Mouse (Mus musculus): ENCODE measurements around the gene Ttll7. TPM values are rescaled to one million over a fixed set of nuclear protein-coding genes. Genes with fewer than 3 reads are reported as not detected.

Ttll7 gene
- polyA plus RNA-seq, 1 experiment from 2014 or later: 2.8 TPM

GRCm38 (mm10) chr3:146994670-146995415 lies 142.7 kb downstream of the Ttll7 start:
- ATAC-seq (ENCODE audit: insufficient read depth, low FRiP score): no peak
- Histone ChIP-seq H3K27me3 (ENCODE audit: control insufficient read depth, insufficient read depth, low read length) (no peaks in the 10 kb centered on the region), H3K4me3 (replicated peaks; ENCODE audit: low read length) (no peak overlapping the region), H3K9ac (ENCODE audit: low read length) (no peak overlapping the region), H3K27ac (ENCODE audit: low read length) (no peak overlapping the region), H3K9me3 (replicated peaks; ENCODE audit: control insufficient read depth, low read length) (no peaks in the 10 kb centered on the region), H3K4me2 (ENCODE audit: low read depth, low read length) (peak overlapping the region; percentile 43), H3K4me1 (ENCODE audit: control insufficient read depth, insufficient read depth, low read length) (no peaks in the 10 kb centered on the region), H3K36me3 (ENCODE audit: control insufficient read depth, insufficient read depth, low read length) (no peaks in the 10 kb centered on the region)
- WGBS: 59% methylated on average over 15 of the region's 15 CpGs

- Histone ChIP-seq H3K4me1 (ENCODE audit: control insufficient read depth, insufficient read depth, low read length) (no peaks in the 10 kb centered on the region), H3K36me3 (ENCODE audit: control insufficient read depth, insufficient read depth, low read length) (no peaks in the 10 kb centered on the region), H3K9me3 (replicated peaks; ENCODE audit: control insufficient read depth, low read length) (no peaks in the 10 kb centered on the region), H3K4me2 (ENCODE audit: low read depth, low read length) (no peak overlapping the region), H3K27me3 (ENCODE audit: control insufficient read depth, insufficient read depth, low read length) (no peaks in the 10 kb centered on the region), H3K4me3 (replicated peaks; ENCODE audit: low read length) (no peak overlapping the region), H3K27ac (ENCODE audit: low read length) (no peak overlapping the region), H3K9ac (ENCODE audit: low read length) (no peak overlapping the region)
- no peak for ATAC-seq (ENCODE audit: insufficient read depth, low FRiP score)
- WGBS: 75% methylated on average over 2 of the region's 2 CpGs
These were observed 147.0 kb downstream of the Ttll7 start for GRCm38 (mm10) chr3:146999148-146999547.

- 75% methylated on average over 3 of the region's 3 CpGs for WGBS
- Histone ChIP-seq H3K27ac (ENCODE audit: low read length) (no peak overlapping the region), H3K4me2 (ENCODE audit: low read depth, low read length) (no peak overlapping the region), H3K27me3 (ENCODE audit: control insufficient read depth, insufficient read depth, low read length) (no peaks in the 10 kb centered on the region), H3K4me3 (replicated peaks; ENCODE audit: low read length) (no peak overlapping the region), H3K9ac (ENCODE audit: low read length) (no peak overlapping the region), H3K4me1 (ENCODE audit: control insufficient read depth, insufficient read depth, low read length) (no peaks in the 10 kb centered on the region), H3K36me3 (ENCODE audit: control insufficient read depth, insufficient read depth, low read length) (no peaks in the 10 kb centered on the region), H3K9me3 (replicated peaks; ENCODE audit: control insufficient read depth, low read length) (no peaks in the 10 kb centered on the region)
- ATAC-seq (ENCODE audit: insufficient read depth, low FRiP score): no peak
These were observed 148.8 kb downstream of the Ttll7 start for GRCm38 (mm10) chr3:147000963-147001362.

GRCm38 (mm10) chr3:147001557-147001956 lies 149.4 kb downstream of the Ttll7 start:
- no peaks in the 10 kb centered on the region for H3K9me3 ChIP-seq (replicated peaks; ENCODE audit: control insufficient read depth, low read length)
- H3K9ac ChIP-seq (ENCODE audit: low read length): no peak overlapping the region
- H3K27me3 ChIP-seq (ENCODE audit: control insufficient read depth, insufficient read depth, low read length): no peaks in the 10 kb centered on the region
- H3K36me3 ChIP-seq (ENCODE audit: control insufficient read depth, insufficient read depth, low read length): no peaks in the 10 kb centered on the region
- no peak overlapping the region for H3K4me3 ChIP-seq (replicated peaks; ENCODE audit: low read length)
- H3K27ac ChIP-seq (ENCODE audit: low read length): no peak overlapping the region
- no peaks in the 10 kb centered on the region for H3K4me1 ChIP-seq (ENCODE audit: control insufficient read depth, insufficient read depth, low read length)
- no peak overlapping the region for H3K4me2 ChIP-seq (ENCODE audit: low read depth, low read length)
- ATAC-seq (ENCODE audit: insufficient read depth, low FRiP score): no peak
- 71% methylated on average over 3 of the region's 3 CpGs for WGBS

- Histone ChIP-seq H3K9ac (ENCODE audit: low read length) (no peak overlapping the region), H3K27ac (ENCODE audit: low read length) (no peak overlapping the region), H3K4me2 (ENCODE audit: low read depth, low read length) (no peak overlapping the region), H3K36me3 (ENCODE audit: control insufficient read depth, insufficient read depth, low read length) (no peaks in the 10 kb centered on the region), H3K4me3 (replicated peaks; ENCODE audit: low read length) (no peak overlapping the region), H3K27me3 (ENCODE audit: control insufficient read depth, insufficient read depth, low read length) (no peaks in the 10 kb centered on the region), H3K4me1 (ENCODE audit: control insufficient read depth, insufficient read depth, low read length) (no peaks in the 10 kb centered on the region), H3K9me3 (replicated peaks; ENCODE audit: control insufficient read depth, low read length) (no peaks in the 10 kb centered on the region)
- ATAC-seq (ENCODE audit: insufficient read depth, low FRiP score): no peak
- WGBS: 86% methylated on average over 6 of the region's 6 CpGs
These were observed 164.3 kb downstream of the Ttll7 start for GRCm38 (mm10) chr3:147016506-147016905.

GRCm38 (mm10) chr3:147019506-147019905 lies 167.3 kb downstream of the Ttll7 start:
- Histone ChIP-seq H3K27me3 (ENCODE audit: control insufficient read depth, insufficient read depth, low read length) (no peaks in the 10 kb centered on the region), H3K27ac (ENCODE audit: low read length) (no peak overlapping the region), H3K4me2 (ENCODE audit: low read depth, low read length) (no peak overlapping the region), H3K4me1 (ENCODE audit: control insufficient read depth, insufficient read depth, low read length) (no peaks in the 10 kb centered on the region), H3K4me3 (replicated peaks; ENCODE audit: low read length) (no peak overlapping the region), H3K9me3 (replicated peaks; ENCODE audit: control insufficient read depth, low read length) (no peaks in the 10 kb centered on the region), H3K9ac (ENCODE audit: low read length) (no peak overlapping the region), H3K36me3 (ENCODE audit: control insufficient read depth, insufficient read depth, low read length) (no peaks in the 10 kb centered on the region)
- 62% methylated on average over 5 of the region's 5 CpGs for WGBS
- no peak for ATAC-seq (ENCODE audit: insufficient read depth, low FRiP score)

- no peaks in the 10 kb centered on the region for H3K4me1 ChIP-seq (ENCODE audit: control insufficient read depth, insufficient read depth, low read length)
- WGBS: 93% methylated on average over 5 of the region's 5 CpGs
These were observed 174.1 kb downstream of the Ttll7 start for GRCm38 (mm10) chr3:147026248-147026647.

GRCm38 (mm10) chr3:147028382-147028781 lies 176.2 kb downstream of the Ttll7 start:
- no peaks in the 10 kb centered on the region for H3K4me1 ChIP-seq (ENCODE audit: control insufficient read depth, insufficient read depth, low read length)
- H3K4me3 ChIP-seq (replicated peaks; ENCODE audit: low read length): no peak overlapping the region
- no peak for ATAC-seq (ENCODE audit: insufficient read depth, low FRiP score)
- no peaks in the 10 kb centered on the region for H3K27me3 ChIP-seq (ENCODE audit: control insufficient read depth, insufficient read depth, low read length)
- 89% methylated on average over 7 of the region's 7 CpGs for WGBS
- H3K4me2 ChIP-seq (ENCODE audit: low read depth, low read length): no peak overlapping the region
- H3K9me3 ChIP-seq (replicated peaks; ENCODE audit: control insufficient read depth, low read length): no peaks in the 10 kb centered on the region
- H3K9ac ChIP-seq (ENCODE audit: low read length): no peak overlapping the region
- no peaks in the 10 kb centered on the region for H3K36me3 ChIP-seq (ENCODE audit: control insufficient read depth, insufficient read depth, low read length)
- no peak overlapping the region for H3K27ac ChIP-seq (ENCODE audit: low read length)

More at GRCm38 (mm10) chr3:147026248-147026647, 174.1 kb downstream of the Ttll7 start:
- no peak overlapping the region for H3K4me2 ChIP-seq (ENCODE audit: low read depth, low read length)
- H3K27me3 ChIP-seq (ENCODE audit: control insufficient read depth, insufficient read depth, low read length): no peaks in the 10 kb centered on the region
- no peaks in the 10 kb centered on the region for H3K9me3 ChIP-seq (replicated peaks; ENCODE audit: control insufficient read depth, low read length)
- H3K4me3 ChIP-seq (replicated peaks; ENCODE audit: low read length): no peak overlapping the region
- H3K9ac ChIP-seq (ENCODE audit: low read length): no peak overlapping the region
- no peak for ATAC-seq (ENCODE audit: insufficient read depth, low FRiP score)
- no peak overlapping the region for H3K27ac ChIP-seq (ENCODE audit: low read length)
- H3K36me3 ChIP-seq (ENCODE audit: control insufficient read depth, insufficient read depth, low read length): no peaks in the 10 kb centered on the region

- no peak overlapping the region for H3K4me3 ChIP-seq (replicated peaks; ENCODE audit: low read length)
- no peaks in the 10 kb centered on the region for H3K27me3 ChIP-seq (ENCODE audit: control insufficient read depth, insufficient read depth, low read length)
- WGBS: 71% methylated on average over 11 of the region's 11 CpGs
- no peaks in the 10 kb centered on the region for H3K9me3 ChIP-seq (replicated peaks; ENCODE audit: control insufficient read depth, low read length)
- H3K9ac ChIP-seq (ENCODE audit: low read length): no peak overlapping the region
- no peaks in the 10 kb centered on the region for H3K4me1 ChIP-seq (ENCODE audit: control insufficient read depth, insufficient read depth, low read length)
- H3K27ac ChIP-seq (ENCODE audit: low read length): no peak overlapping the region
- H3K4me2 ChIP-seq (ENCODE audit: low read depth, low read length): no peak overlapping the region
- no peaks in the 10 kb centered on the region for H3K36me3 ChIP-seq (ENCODE audit: control insufficient read depth, insufficient read depth, low read length)
- no peak for ATAC-seq (ENCODE audit: insufficient read depth, low FRiP score)
These were observed 177.6 kb downstream of the Ttll7 start for GRCm38 (mm10) chr3:147029718-147030117.

All from stomach, embryonic 16.5 days (tissue).